Mouse (Mus musculus) megakaryocyte-erythroid progenitor cell, adult 5-6 weeks (primary cell): ENCODE results near the gene Krt14. TPM values are rescaled to one million over a fixed set of nuclear protein-coding genes. Genes with fewer than 3 reads are reported as not detected.

ENCODE experiments used
- ATAC-seq: replicated peaks from 2 replicates; pipeline ENCODE4 v1.8.0; 2016; ENCODE audit warnings: mild to moderate bottlenecking, inconsistent platforms; ENCODE audit not compliant: severe bottlenecking, poor library complexity, low FRiP score, low TSS enrichment
- total RNA-seq, 2 experiments: library from RNA; stranded (forward) in 1 of 2; stranded (reverse) in 1 of 2; fragments of 200-1000, 215-1000 nt in 1 of 2; fragments of >200 nt in 1 of 2; fragmentation: Nextera tagmentation in 1 of 2; gene quantifications; 2 replicates each; pipeline ENCODE4 v1.2.3; 2014 to 2017

The Krt14 gene
- total RNA-seq, 2 experiments from 2014 or later, result not detected

DNA sequence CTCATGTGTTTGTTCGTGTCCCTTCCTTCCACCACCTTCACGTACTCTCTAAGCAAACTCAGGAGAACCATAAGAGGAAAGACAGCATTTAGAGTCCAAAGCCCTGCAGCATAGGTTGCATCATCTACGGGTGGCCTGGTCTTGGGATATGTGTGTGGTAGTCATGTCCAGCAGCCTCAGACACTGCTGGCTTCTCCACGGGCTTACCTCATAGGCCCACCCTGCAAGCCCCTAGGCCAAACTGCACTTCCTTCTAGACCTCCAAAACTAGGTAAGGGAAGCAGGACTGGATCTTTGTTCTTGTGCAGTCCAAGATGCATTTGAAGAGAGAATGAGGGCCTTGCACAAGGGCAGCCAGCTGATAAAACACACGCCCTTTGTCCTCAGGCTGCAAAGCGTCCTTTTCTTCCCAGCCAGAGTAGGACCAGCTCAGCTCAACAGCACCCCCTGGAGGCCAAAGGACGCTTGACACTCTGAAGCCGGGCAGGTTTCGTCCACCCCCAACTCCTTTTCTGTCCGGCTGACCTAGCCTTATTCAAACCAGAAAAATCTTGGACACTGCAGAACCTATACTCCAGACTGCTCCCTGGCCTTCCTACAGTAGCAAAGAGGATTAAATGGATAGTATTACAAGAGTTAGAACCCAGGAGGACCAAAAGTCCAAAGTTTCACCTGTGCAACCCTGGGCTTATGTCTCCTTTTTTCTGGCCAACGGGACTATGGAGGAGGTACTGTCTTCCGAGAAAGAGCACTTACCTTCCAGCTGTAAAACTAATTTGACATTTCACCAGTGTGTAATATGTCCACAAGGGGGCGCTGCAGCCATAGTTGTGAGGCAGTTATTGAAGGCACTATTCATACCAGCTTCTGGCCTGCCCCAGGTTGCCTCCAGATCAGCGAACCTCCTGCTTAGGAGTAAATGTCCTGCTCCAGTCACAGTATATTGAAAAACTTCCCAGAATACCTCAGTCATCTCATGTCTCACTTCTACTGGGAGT lies 38.3 kb downstream of the Krt14 start:
- peak; percentile 77 for ATAC-seq

DNA sequence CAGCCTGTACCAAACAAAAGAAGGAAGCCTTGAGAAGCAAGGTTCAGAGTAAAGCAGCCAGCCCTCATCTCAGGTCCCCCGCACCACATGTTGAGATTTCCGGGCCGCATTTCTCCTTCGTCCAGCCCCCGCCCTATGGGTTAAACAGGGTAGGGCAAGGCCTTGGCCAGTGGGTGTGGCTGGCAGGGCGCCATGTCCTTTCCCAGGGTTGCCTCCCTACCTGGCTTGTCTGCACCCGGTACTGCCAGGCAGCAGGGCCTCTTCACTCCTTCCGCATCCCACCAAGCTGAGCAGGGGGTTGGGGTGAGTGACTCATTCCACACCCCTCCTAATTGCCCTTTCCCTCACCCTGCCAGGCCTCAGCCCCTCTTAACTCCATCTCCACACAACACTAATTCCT lies 39.3 kb downstream of the Krt14 start:
- ATAC-seq, result no peak

DNA sequence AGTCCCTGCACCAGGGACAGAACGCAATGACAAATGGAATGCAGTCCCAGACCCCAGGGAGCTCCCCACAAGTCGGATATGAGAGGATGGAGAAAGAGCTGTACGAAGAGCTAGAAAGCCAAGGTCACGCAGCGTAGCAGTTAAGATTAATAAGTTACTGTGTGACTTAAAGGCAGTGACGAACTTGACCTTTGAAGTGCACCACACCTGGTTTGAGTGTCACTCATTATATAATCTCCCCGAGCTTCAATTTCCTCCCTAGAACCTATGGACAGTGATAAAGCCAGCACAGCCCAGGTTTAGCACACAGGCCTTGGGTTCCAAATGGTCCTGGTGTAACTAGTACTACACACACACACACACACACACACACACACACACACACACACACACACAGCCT lies 43.0 kb downstream of the Krt14 start:
- ATAC-seq, result no peak

DNA sequence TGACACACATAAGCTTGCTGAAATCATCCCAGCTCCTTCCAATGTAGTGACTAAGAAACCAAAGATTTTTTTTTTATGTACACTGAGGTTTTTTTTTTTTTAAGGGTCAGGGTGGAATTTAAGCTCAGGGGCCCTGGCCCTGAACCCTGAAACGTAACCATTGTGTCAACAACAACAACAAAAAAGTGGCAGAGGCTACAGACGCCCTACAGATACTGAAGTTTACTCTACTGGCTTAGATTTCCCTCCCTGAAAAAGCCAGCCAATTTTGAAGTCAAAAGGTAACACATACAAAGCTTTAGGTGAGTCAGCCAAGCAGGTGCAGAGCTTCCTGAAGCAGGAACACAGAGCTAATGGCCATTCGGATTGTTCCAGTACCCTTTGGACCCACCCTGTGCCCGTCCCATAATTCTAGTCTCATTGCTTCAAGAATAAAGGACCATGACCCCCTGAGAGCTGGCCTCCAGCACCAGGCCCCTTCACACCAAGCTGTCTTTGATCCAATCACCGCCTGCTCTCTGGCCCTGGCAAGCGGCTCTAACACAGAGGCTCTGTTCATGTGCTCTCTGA lies 49.4 kb downstream of the Krt14 start:
- ATAC-seq, result no peak

DNA sequence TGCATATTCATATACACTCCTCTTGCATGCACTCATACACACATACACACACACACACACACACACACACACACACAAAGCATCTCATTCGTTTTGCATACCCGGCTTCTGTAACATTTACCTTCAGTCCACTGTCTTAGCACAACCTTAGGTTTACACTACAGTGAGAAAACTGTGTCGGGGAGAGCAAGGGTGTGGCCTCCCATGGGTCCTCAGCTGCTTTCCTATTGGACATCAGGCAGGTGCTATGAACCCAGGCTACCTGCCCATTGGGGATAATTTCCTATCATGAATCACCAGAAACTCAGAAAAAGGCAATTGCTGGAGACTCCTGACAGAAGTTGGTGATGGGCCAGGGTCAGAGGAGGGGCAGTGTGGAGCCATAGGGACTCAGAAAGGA lies 50.0 kb downstream of the Krt14 start:
- ATAC-seq, result no peak

DNA sequence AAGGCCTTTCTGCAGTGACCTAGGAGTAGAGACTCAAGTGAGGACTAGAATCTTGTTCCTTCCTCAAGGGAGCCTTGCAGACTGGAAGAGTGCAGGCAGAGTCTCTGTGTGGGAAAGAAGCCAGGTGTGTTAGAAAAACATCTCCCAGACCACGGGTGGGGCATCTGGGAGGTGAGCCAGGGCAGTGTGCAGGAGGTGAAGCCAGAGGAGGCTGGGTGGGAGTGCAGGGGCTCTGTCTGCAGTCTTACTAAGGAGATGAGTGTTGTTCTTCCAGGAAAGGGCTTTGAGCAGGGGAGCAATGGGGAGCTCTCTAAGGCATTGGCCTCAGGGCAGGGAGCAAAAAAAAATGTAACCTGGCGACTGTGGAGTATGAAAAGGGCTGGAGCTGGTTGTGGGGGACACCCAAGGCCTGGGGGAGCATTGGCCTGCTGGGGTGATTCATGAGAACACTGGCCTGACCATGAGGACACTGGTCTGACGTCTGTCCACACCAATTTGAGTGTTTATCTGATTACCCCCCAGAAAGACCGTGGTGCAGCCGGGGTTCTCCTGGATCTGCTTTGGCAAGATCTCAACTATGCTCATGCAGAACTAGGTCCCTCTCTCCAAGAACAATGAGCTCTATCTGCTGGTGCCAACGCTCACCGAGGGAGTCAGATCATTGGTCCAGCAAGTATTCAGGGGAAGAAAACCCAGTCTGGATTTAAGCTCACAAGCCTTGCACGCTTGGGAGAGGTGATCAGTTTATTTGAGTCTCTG lies 51.7 kb downstream of the Krt14 start:
- ATAC-seq, result no peak

Other genes with a start within 250 kb of the Krt14 start
- not detected in 2 replicates for gene Krtap29-1, start 228.5 kb downstream of the Krt14 start, total RNA-seq (2014; fragmentation: Nextera tagmentation)
- gene Krtap29-1, start 228.5 kb downstream of the Krt14 start, total RNA-seq (2017), result not detected in 2 replicates
- gene Krtap16-1, start 221.0 kb downstream of the Krt14 start, total RNA-seq (2014; fragmentation: Nextera tagmentation), result not detected in 2 replicates
- gene Krtap16-1, start 221.0 kb downstream of the Krt14 start, total RNA-seq (2017), result not detected in 2 replicates
- not detected in 2 replicates for gene Krtap17-1, start 213.6 kb downstream of the Krt14 start, total RNA-seq (2014; fragmentation: Nextera tagmentation)
- not detected in 2 replicates for gene Krtap17-1, start 213.6 kb downstream of the Krt14 start, total RNA-seq (2017)
- not detected in 2 replicates for gene Krt33a, start 191.3 kb downstream of the Krt14 start, total RNA-seq (2014; fragmentation: Nextera tagmentation)
- gene Krt33a, start 191.3 kb downstream of the Krt14 start, total RNA-seq (2017), result not detected in 2 replicates
- not detected in 2 replicates for gene Krt33b, start 177.7 kb downstream of the Krt14 start, total RNA-seq (2014; fragmentation: Nextera tagmentation)
- not detected in 2 replicates for gene Krt33b, start 177.7 kb downstream of the Krt14 start, total RNA-seq (2017)
- gene Krt34, start 166.0 kb downstream of the Krt14 start, total RNA-seq (2014; fragmentation: Nextera tagmentation), result not detected in 2 replicates
- not detected in 2 replicates for gene Krt34, start 166.0 kb downstream of the Krt14 start, total RNA-seq (2017)
- not detected in 2 replicates for gene Krt31, start 157.0 kb downstream of the Krt14 start, total RNA-seq (2014; fragmentation: Nextera tagmentation)
- not detected in 2 replicates for gene Krt31, start 157.0 kb downstream of the Krt14 start, total RNA-seq (2017)
- not detected in 2 replicates for gene Krt32, start 119.3 kb downstream of the Krt14 start, total RNA-seq (2014; fragmentation: Nextera tagmentation)
- gene Krt32, start 119.3 kb downstream of the Krt14 start, total RNA-seq (2017), result not detected in 2 replicates
- gene Krt35, start 111.3 kb downstream of the Krt14 start, total RNA-seq (2014; fragmentation: Nextera tagmentation), result not detected in 2 replicates
- gene Krt35, start 111.3 kb downstream of the Krt14 start, total RNA-seq (2017), result not detected in 2 replicates
- gene Krt36, start 101.9 kb downstream of the Krt14 start, total RNA-seq (2014; fragmentation: Nextera tagmentation), result not detected in 2 replicates
- gene Krt36, start 101.9 kb downstream of the Krt14 start, total RNA-seq (2017), result not detected in 2 replicates
- gene Krt13, start 86.0 kb downstream of the Krt14 start, total RNA-seq (2014; fragmentation: Nextera tagmentation), result not detected in 2 replicates
- gene Krt13, start 86.0 kb downstream of the Krt14 start, total RNA-seq (2017), result not detected in 2 replicates
- not detected in 2 replicates for gene Krt15, start 71.6 kb downstream of the Krt14 start, total RNA-seq (2014; fragmentation: Nextera tagmentation)
- not detected in 2 replicates for gene Krt15, start 71.6 kb downstream of the Krt14 start, total RNA-seq (2017)
- not detected in 2 replicates for gene Krt19, start 58.9 kb downstream of the Krt14 start, total RNA-seq (2014; fragmentation: Nextera tagmentation)
- gene Krt19, start 58.9 kb downstream of the Krt14 start, total RNA-seq (2017), result not detected in 2 replicates
- gene Krt9, start 14.3 kb downstream of the Krt14 start, total RNA-seq (2014; fragmentation: Nextera tagmentation), result not detected in 2 replicates
- not detected in 2 replicates for gene Krt9, start 14.3 kb downstream of the Krt14 start, total RNA-seq (2017)
- gene Krt16, start 41.4 kb upstream of the Krt14 start, total RNA-seq (2014; fragmentation: Nextera tagmentation), result not detected in 2 replicates
- not detected in 2 replicates for gene Krt16, start 41.4 kb upstream of the Krt14 start, total RNA-seq (2017)
- not detected in 2 replicates for gene Krt17, start 53.5 kb upstream of the Krt14 start, total RNA-seq (2014; fragmentation: Nextera tagmentation)
- not detected in 2 replicates for gene Krt17, start 53.5 kb upstream of the Krt14 start, total RNA-seq (2017)
- gene Krt42, start 62.3 kb upstream of the Krt14 start, total RNA-seq (2014; fragmentation: Nextera tagmentation), result not detected in 2 replicates
- gene Krt42, start 62.3 kb upstream of the Krt14 start, total RNA-seq (2017), result not detected in 2 replicates
- 1,051 and 1,260 TPM in 2 replicates for gene Eif1, start 112.3 kb upstream of the Krt14 start, total RNA-seq (2014; fragmentation: Nextera tagmentation)
- 170 and 204 TPM in 2 replicates for gene Eif1, start 112.3 kb upstream of the Krt14 start, total RNA-seq (2017)
- not detected in 2 replicates for gene Gast, start 126.9 kb upstream of the Krt14 start, total RNA-seq (2014; fragmentation: Nextera tagmentation)
- not detected in 2 replicates for gene Gast, start 126.9 kb upstream of the Krt14 start, total RNA-seq (2017)
- gene Hap1, start 148.6 kb upstream of the Krt14 start, total RNA-seq (2014; fragmentation: Nextera tagmentation), result not detected in 2 replicates
- not detected in 2 replicates for gene Hap1, start 148.6 kb upstream of the Krt14 start, total RNA-seq (2017)
- 0.40 and 0.81 TPM in 2 replicates for gene Jup, start 190.2 kb upstream of the Krt14 start, total RNA-seq (2014; fragmentation: Nextera tagmentation)
- gene Jup, start 190.2 kb upstream of the Krt14 start, total RNA-seq (2017), result 0.52 and 0.80 TPM in 2 replicates
- 1.0 TPM in 1 of 2 replicates, not detected in the other for gene P3h4, start 207.3 kb upstream of the Krt14 start, total RNA-seq (2014; fragmentation: Nextera tagmentation)
- gene P3h4, start 207.3 kb upstream of the Krt14 start, total RNA-seq (2017), result 0.08 and 0.33 TPM in 2 replicates
- not detected in 2 replicates for gene Fkbp10, start 208.1 kb upstream of the Krt14 start, total RNA-seq (2014; fragmentation: Nextera tagmentation)
- 0.53 TPM in 1 of 2 replicates, not detected in the other for gene Fkbp10, start 208.1 kb upstream of the Krt14 start, total RNA-seq (2017)
- gene Nt5c3b, start 234.3 kb upstream of the Krt14 start, total RNA-seq (2014; fragmentation: Nextera tagmentation), result 35.7 and 54.2 TPM in 2 replicates
- gene Nt5c3b, start 234.3 kb upstream of the Krt14 start, total RNA-seq (2017), result 25.9 and 33.8 TPM in 2 replicates
- 2.6 TPM in 1 of 2 replicates, not detected in the other for gene Klhl10, start 234.4 kb upstream of the Krt14 start, total RNA-seq (2014; fragmentation: Nextera tagmentation)
- 1.6 TPM in 1 of 2 replicates, not detected in the other for gene Klhl10, start 234.4 kb upstream of the Krt14 start, total RNA-seq (2017)